Mouse (Mus musculus) liver, postnatal 0 days (tissue): ENCODE results near the gene Adamts7.

Source experiments
- CTCF ChIP-seq: sonication (generic); IDR thresholded peaks from 2 replicates; pipeline ENCODE4 v1.5.1; 2016; ENCODE audit warnings: antibody characterized with exemption, low read depth
- EP300 ChIP-seq: IDR thresholded peaks from 2 replicates; pipeline ENCODE4 v1.6.1; 2016; ENCODE audit warnings: antibody characterized with exemption, low read depth, mild to moderate bottlenecking

DNA sequence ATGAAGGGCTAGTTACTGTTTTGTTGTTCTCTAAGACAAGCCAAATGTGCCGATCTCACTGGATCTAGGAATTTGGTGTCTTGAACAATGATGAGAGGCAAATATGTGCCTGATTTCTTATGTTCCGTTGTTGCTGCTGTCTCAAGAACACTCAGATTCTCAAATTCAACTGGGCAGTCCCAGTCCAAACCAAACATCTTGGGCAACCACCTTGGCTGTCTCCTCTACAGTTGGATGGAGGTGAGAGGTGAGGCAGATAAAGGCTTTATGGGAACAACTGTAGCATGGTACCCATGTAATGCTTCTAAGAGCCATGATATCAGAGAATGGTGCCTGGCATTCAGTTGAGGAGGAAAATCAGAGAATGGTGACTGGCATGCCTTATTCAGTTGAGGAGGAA, 90.3 kb downstream of the Adamts7 start:
- TF ChIP-seq CTCF, result no peak
- no peak for TF ChIP-seq EP300
